Mouse (Mus musculus): ENCODE measurements around the gene Ttc9. TPM values are rescaled to one million over a fixed set of nuclear protein-coding genes. Genes with fewer than 3 reads are reported as not detected.
A peak's percentile ranks its signal among the peaks of the same experiment; 100 is the strongest.

Ttc9 gene
- 10 to 100 TPM; 49.1 to 52.8 TPM for total RNA-seq (2021)
- long read RNA-seq, experiment 1, transcript Ttc9-201 (3 exons, 2,042 nt), result major isoform, 66 of 81 reads
- long read RNA-seq, experiment 1, partial matches to known transcripts, result 0 of 81 reads
- long read RNA-seq, experiment 1, other reads (novel, unspliced or antisense), result 15 of 81 reads
- long read RNA-seq, experiment 2, transcript Ttc9-201 (3 exons, 2,042 nt), result major isoform, 44 of 53 reads
- long read RNA-seq, experiment 2, partial matches to known transcripts, result 0 of 53 reads
- long read RNA-seq, experiment 2, other reads (novel, unspliced or antisense), result 9 of 53 reads

DNA sequence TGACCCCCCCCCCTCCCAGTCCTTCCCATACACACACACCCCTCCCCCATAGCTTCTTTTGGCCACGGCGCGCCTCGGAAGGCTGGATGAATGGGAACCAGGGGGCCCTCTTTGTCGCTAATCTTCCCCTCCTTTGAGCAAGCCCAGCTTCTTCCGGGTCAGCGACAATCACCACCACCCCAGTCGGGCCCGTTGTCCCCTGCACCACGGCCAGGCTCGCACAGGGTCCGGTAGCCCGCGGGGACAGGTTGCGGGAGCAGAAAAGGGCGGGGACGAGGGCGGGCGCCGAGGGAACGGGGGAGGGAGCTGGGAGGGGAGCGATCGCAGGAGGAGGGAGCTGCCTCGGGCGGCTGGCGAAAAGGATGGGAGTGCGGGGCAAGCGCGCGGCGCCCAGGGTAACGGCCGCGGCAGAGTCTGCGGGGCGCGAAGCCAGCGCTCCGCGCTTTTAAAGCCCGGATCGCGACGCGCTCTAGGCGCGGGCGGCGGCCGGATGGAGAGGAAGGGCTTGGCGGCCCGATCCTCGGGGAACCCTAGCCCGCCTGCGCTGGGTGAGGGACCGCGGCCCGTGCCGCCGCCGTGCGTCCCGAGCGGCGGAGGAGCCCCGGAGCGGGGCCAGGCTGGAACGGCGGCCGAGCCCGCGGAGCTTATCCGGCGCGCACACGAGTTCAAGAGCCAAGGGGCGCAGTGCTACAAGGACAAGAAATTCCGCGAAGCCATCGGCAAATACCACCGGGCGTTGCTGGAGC lies at the start of gene Ttc9:
Gene Ttc9 (plus strand): TSS at position 335 of the 746 bp plus-strand sequence.
- peak; percentile 53 to 60 for DNase-seq (ENCODE audit: low spot score in 2 of 2)

DNA sequence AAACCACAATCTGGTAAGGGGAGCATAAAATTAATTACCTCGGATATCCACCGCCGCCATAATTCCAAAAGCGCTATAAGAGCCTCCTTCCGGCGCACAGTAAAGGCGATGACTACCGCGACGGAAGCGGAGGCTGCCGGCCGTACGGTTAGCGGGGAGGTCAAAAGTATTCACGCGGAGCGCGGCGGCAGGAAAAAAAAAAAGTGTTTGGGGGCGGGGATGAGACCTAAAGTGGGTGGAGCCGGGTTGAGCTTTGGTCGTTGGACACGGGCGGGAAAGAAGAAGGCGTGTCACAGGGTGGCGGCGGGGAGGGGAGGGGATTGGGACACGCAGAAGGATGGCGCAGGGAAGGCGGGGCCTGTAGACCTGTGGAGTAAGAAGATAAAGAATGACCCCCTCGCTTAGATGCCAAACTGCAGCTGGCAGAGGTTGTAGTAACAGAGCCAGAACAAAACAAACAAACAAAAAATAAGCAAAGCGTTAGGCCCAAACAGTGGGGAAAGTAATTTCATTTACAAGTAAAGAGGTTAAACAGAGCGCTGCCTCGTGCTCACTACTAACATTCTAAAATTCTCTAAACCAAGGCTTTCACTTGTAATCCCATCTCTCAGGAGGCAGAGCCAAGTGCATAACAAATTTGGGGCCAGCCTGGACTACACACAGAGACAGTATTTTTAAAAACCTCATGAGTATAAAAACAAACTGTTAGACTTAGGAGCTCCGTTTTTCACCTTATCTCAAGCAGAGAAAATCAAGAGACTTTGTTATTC lies 36.0 kb upstream of the Ttc9 start, which contains the start of gene Med6:
Gene Med6 (minus strand): TSS at position 107 of the 770 bp plus-strand sequence.
- DNase-seq (ENCODE audit: low spot score in 2 of 2), result peak; percentile 85 to 90

DNA sequence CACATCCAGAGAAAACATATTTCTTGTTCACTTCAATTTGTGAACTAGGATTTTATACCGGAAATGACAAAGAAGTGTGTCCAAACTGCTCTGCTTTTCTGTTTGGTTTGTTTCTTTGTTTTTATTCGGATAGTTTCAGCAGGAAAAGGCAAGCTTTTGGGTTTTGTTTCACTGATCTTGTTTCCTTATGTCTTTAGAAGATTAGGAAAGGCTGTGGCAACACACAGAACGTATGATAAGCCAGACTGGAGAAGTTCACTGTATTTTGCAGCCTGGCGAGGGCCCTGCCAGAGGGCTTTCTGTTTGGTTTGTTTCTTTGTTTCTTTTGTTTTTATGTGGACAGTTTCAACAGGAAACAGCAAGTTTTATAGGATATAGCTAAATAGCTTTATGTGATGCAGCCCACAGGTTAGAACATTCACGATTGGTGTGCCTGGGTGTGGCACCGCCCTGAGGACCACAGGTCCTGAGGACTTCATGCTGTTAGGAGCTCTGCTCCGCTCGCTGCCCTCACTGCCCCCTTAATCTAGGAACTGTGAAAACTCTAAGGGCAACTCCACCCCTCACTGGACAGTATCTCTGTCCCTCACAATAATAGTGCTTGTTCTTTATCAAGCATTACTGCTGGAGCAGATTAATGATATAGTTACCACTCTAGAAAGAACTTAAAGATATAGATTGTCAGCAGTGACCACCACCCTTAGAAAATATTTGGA lies 34.3 kb upstream of the Ttc9 start:
- no peak for DNase-seq (ENCODE audit: low spot score in 2 of 2)

DNA sequence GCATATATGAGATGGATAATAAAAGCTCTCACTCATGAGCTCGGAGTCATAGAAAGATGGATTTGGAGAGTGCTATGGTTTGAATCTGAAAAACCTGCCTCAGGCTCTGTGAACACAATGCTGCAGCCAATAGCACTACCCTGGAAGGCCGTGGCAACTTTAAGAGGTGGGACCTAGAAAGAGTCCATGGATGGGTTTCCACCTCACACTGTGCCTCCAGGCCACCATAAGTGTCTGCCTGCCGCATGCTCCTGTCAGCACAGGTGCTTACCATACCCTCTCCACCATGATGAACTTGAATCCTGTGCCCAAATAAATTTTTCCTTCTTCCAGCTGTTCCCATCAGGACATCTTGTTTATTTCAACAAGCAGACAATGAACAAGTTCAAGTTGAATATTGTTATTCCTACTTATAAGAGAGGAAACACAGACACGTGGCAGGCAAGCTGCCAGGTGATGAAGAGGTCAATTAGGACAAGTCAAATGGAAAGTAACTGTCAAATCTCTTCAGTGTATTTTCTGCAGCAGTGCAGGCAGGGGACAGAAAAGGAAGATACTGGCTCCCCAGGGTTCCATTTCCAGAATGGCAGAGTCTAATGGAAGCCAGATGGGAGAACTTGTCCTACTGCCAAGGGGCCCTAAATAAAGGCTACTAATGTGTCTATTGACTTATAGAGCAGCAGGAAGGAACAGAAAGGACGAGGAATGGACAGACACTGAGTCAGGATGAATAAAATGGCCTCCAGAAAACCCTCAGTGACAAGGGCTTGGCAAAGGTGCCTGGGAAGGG lies 25.9 kb upstream of the Ttc9 start:
- no peak for DNase-seq (ENCODE audit: low spot score in 2 of 2)

GRCm38 (mm10) chr12:81609445-81609844 lies 21.6 kb upstream of the Ttc9 start:
- DNase-seq (ENCODE audit: low spot score in 2 of 2), result no peak

DNA sequence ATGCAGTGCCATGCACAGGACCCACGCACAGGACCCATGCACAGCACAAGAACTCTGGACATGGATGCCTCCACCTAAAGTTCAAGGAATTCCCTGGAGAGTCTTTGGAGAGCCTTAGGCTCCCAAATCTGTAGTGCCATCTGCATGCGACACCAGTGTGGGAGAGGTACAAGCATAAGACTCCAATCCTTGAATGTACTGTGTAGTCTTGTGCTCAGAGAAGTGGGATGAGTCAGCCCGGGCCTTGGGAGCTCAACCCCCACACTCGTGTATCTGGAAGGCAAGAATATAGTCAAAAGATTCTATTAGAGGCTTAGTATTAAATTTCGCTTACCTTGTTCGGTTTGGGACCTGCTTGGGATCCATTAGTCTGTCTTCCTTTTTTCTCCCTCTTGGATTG lies 15.2 kb upstream of the Ttc9 start:
- DNase-seq (ENCODE audit: low spot score in 2 of 2), result peak; percentile 27 to 40

GRCm38 (mm10) chr12:81616980-81617379 lies 14.1 kb upstream of the Ttc9 start:
- DNase-seq (ENCODE audit: low spot score in 2 of 2), result peak; percentile 53 to 65

GRCm38 (mm10) chr12:81619302-81619701 lies 11.7 kb upstream of the Ttc9 start:
- DNase-seq (ENCODE audit: low spot score in 2 of 2), result peak; percentile 73 to 83

- DNase-seq (ENCODE audit: low spot score in 2 of 2), result no peak
These were observed 7.7 kb upstream of the Ttc9 start for GRCm38 (mm10) chr12:81623377-81623776.

DNA sequence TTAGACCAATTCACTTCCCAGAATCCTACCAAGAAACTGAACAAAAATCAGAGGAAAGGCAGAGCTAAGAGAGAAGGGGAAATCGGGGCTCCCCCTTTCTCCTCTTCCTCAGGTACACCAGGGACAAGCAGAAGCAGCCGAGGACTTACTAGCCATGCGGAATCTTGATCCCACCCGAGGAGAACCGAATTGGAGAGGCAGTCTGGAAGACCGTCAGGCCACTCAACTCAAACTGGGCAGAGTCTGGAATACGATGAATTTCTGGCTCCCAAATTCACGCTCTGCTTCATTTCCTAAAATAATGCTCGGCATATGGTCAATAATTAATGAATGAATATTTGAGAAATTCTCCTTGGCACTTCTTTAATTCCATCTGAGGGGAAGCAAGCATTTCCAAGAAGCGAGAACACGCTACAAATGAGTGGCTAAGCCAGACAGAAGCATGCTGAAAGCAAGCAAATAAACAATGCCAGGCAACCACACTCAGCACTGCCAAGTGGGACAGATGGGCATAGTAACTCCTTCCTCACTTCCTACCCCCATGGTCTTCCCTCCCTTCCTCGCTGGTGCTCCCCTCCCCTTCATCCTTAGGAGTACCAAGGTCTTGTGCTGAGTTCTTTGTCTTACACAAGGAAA lies 4.7 kb upstream of the Ttc9 start:
- DNase-seq (ENCODE audit: low spot score in 2 of 2), result peak in 1 of 2 experiments; percentile 14

GRCm38 (mm10) chr12:81627426-81627825 lies 3.6 kb upstream of the Ttc9 start:
- DNase-seq (ENCODE audit: low spot score in 2 of 2), result no peak

DNA sequence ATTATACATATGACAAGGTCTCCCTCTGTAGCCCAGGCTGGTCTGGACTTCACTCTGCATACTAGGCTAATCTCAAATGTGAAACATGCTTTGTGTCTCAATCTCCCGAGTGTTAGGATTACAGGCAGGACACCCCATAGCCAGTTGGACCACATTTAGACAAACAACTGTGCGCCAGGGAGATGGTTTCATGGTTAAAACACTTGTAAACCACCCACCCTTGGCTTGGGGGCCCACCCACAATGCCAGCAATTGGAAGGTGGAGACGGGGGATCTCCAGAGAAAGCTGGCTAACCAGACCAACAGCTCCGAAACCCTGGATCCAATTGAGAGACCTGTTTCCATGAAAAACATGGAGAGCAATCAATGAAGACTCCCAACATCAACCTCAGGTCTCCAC lies 3.0 kb upstream of the Ttc9 start:
- DNase-seq (ENCODE audit: low spot score in 2 of 2), result no peak

GRCm38 (mm10) chr12:81630520-81630914 lies 532 bp upstream of the Ttc9 start:
- DNase-seq (ENCODE audit: low spot score in 2 of 2), result peak; percentile 67 to 68

- peak; percentile 36 to 37 for DNase-seq (ENCODE audit: low spot score in 2 of 2)
These were observed 782 bp downstream of the Ttc9 start for GRCm38 (mm10) chr12:81631661-81632401.

DNA sequence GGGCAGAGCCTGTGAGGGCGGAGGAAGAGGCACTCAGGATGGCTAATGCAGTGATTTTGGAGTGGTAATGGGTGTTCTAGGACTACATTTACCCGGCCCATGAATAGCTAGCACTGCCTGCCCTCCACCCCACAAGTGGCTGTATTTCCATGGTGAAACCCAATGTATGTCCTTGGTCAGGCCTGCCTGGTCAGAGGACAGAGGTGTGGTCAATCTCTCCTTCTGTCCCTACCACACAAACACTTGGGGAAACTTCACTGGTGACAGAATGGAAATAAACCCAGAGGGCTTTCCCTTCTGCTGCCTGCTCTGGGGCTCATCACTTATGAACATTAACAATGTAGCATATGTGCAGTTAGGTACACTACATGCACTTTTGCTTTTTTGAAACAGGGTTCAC lies 2.2 kb downstream of the Ttc9 start:
- DNase-seq (ENCODE audit: low spot score in 2 of 2), result no peak

DNA sequence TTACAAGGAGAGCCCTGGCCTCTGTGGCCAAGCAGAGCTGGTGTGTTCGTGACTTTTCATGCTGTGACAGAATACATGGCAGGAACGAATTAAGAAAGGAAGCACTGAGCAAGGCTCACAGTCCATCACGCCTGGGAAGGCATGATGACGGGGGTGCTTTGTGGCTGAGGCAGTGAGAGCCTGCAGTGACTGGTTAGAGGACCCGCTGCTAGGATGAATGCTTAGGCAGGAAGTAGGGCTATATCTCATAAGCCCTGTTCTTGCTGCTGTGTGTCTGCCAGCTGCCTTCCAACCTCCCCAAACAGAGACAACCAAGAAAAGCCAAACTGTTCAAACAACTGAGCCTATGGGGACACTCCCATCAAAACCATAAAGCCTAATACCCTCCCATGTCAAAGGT lies 9.6 kb downstream of the Ttc9 start:
- DNase-seq (ENCODE audit: low spot score in 2 of 2), result no peak

DNA sequence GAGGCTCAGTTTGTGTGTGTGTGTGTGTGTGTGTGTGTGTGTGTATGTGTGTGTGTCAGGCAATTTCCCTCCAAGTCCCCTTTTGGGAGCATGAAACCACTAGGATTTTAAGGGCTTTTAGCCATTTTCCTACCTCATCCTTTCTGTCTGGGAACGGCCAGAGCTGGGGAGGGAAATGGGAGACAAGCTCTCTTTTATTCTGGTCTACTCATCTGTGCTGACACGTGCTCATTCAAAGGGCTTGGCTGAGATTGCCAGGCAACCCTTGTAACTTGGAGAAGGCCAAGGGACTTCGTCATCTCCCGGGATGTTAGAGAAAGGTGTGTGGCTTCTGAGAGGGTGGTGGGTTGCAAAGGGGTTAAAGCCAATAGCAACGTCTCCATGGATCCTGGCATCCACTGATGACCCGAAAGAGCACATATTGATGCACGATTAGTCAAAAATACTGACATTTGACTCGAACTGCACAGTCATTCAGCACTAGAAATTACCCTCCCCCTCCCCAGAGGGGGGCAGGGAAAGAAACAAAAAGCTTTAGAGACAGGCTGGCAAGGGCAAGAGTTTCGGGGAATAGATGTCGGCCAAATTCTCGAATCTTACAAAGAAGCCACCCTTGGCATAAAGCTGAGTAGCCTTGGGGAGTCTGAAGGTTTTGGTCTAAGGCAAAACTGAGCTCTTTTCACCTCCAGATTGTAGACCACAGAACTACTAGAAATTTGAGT lies 11.5 kb downstream of the Ttc9 start:
- DNase-seq (ENCODE audit: low spot score in 2 of 2), result no peak

DNA sequence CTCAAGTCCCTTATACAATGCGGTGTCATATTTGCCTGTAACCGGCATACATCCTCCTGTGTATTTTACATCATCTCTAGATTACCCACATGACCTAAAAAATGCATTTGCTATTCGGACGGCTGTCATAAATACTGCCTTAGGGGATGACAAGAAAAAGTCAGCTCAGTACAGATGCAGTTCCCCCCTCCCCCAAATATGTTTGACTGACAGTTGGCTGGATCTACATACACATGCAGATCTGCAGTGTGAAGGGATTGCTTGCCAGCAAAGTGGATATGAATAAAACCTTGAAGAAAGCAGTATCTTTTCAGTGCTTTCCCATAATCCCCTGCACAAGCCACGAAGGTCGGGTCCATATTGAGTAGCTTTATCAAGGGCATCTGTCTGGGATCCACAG lies 15.8 kb downstream of the Ttc9 start:
- no peak for DNase-seq (ENCODE audit: low spot score in 2 of 2)
